Comparison of ENCODE assay signal across 9 mouse cellular contexts in genomic region chr12:105862607-105863006, GRCm38 (mm10).
DNase-seq lines count a peak whose midpoint lies in the region; ATAC-seq and TF ChIP-seq lines count a peak whose summit lies in the region.
"Had no signal": no experiment of that assay in that cellular context is flagged by ENCODE, and none has a peak within 500 bp of the region (broad histone marks: within the 10 kb centered on the region; RNA-seq: fewer than 3 reads in every experiment).

No protein-coding gene starts in this region.

- 0 out of 2 replicates have a peak, but pooled peaks cover 11% of the 10 kb centered on the region for H3K4me1 ChIP-seq in hindbrain, embryonic 15.5 days (replicated peaks)
- no peaks in the 10 kb centered on the region for H3K4me1 ChIP-seq in hindbrain, embryonic 11.5 days (replicated peaks; ENCODE audit: control insufficient read depth, insufficient read depth, low read length)
- H3K4me1 ChIP-seq in ES-Bruce4 (ENCODE audit: control insufficient read depth, insufficient read depth, low read length), result no peaks in the 10 kb centered on the region
- peaks cover 11% of the 10 kb centered on the region for H3K4me1 ChIP-seq in forebrain, embryonic 14.5 days (ENCODE audit: control insufficient read depth, insufficient read depth, low read length)

- no peak overlapping the region for H3K27ac ChIP-seq in hindbrain, embryonic 15.5 days (replicated peaks)
- H3K27ac ChIP-seq in hindbrain, embryonic 11.5 days (ENCODE audit: low read depth, low read length), result no peak overlapping the region
- H3K27ac ChIP-seq in ES-Bruce4 (ENCODE audit: insufficient read depth, low read length), result no peak overlapping the region
- H3K27ac ChIP-seq in forebrain, embryonic 14.5 days (ENCODE audit: low read depth, low read length), result peak overlapping the region; percentile 40; the same call in 1 of the 2 replicates

- 53% methylated on average over 22 of the region's 22 CpGs for WGBS in hindbrain, embryonic 15.5 days
- WGBS in hindbrain, embryonic 11.5 days, result 79% methylated on average over 22 of the region's 22 CpGs
- 63% methylated on average over 22 of the region's 22 CpGs for WGBS in forebrain, embryonic 14.5 days

- no peak overlapping the region for H3K4me2 ChIP-seq in hindbrain, embryonic 15.5 days
- no peak overlapping the region for H3K4me2 ChIP-seq in hindbrain, embryonic 11.5 days (replicated peaks; ENCODE audit: low read depth, low read length)
- H3K4me2 ChIP-seq in forebrain, embryonic 14.5 days (ENCODE audit: low read length), result no peak overlapping the region

- peak; percentile 51; the same call in 1 of the 2 replicates for ATAC-seq in hindbrain, embryonic 15.5 days (ENCODE audit: low FRiP score, low read depth)
- no peak for ATAC-seq in hindbrain, embryonic 11.5 days (ENCODE audit: low FRiP score)
- ATAC-seq in forebrain, embryonic 14.5 days, result peak; percentile 55; the same call in 1 of the 2 replicates
- no peak for ATAC-seq in granulocyte monocyte progenitor cell, adult 5-6 weeks (replicated peaks; ENCODE audit: poor library complexity, severe bottlenecking)

- TF ChIP-seq POLR2A in ES-Bruce4 (IDR thresholded peaks at IDR 0.05; ENCODE audit: insufficient read depth, low read length), result no peak

- no peaks in the 10 kb centered on the region for H3K9me3 ChIP-seq in hindbrain, embryonic 15.5 days
- H3K9me3 ChIP-seq in hindbrain, embryonic 11.5 days (ENCODE audit: control insufficient read depth, low read length), result no peaks in the 10 kb centered on the region
- no peaks in the 10 kb centered on the region for H3K9me3 ChIP-seq in ES-Bruce4 (replicated peaks; ENCODE audit: control insufficient read depth, insufficient read depth, low read length, poor library complexity, severe bottlenecking)
- H3K9me3 ChIP-seq in forebrain, embryonic 14.5 days (replicated peaks; ENCODE audit: control insufficient read depth, low read length), result peaks cover 3% of the 10 kb centered on the region; the same call in 1 of the 2 replicates

- DNase-seq in hindbrain, embryonic 11.5 days (ENCODE audit: low spot score), result no peak
- DNase-seq in cerebellum, adult 11-12 months, result peak; percentile 47
- no peak for DNase-seq in forebrain, embryonic 14.5 days (ENCODE audit: low spot score)
- DNase-seq in ovary, postnatal 14 days (ENCODE audit: low spot score), result no peak
- no peak for DNase-seq in adrenal gland, postnatal 36 days

- no peak overlapping the region for H3K4me3 ChIP-seq in hindbrain, embryonic 15.5 days
- no peak overlapping the region for H3K4me3 ChIP-seq in hindbrain, embryonic 11.5 days (ENCODE audit: low read depth, low read length)
- H3K4me3 ChIP-seq in ES-Bruce4 (ENCODE audit: low read depth, low read length), result peak overlapping the region; percentile 34
- no peak overlapping the region for H3K4me3 ChIP-seq in forebrain, embryonic 14.5 days (ENCODE audit: low read depth, low read length)
- H3K4me3 ChIP-seq: left cerebral cortex, adult 2 months had no signal

- H3K9ac ChIP-seq in hindbrain, embryonic 15.5 days, result no peak overlapping the region
- no peak overlapping the region for H3K9ac ChIP-seq in hindbrain, embryonic 11.5 days (ENCODE audit: low read depth, low read length)
- H3K9ac ChIP-seq in ES-Bruce4 (ENCODE audit: low read depth, poor library complexity, severe bottlenecking), result no peak overlapping the region; the same call in 1 of the 2 replicates
- no peak overlapping the region for H3K9ac ChIP-seq in forebrain, embryonic 14.5 days (ENCODE audit: low read length)

- no peaks in the 10 kb centered on the region for H3K36me3 ChIP-seq in hindbrain, embryonic 15.5 days
- H3K36me3 ChIP-seq in hindbrain, embryonic 11.5 days (ENCODE audit: control insufficient read depth, insufficient read depth, low read length), result no peaks in the 10 kb centered on the region
- no peaks in the 10 kb centered on the region for H3K36me3 ChIP-seq in ES-Bruce4 (ENCODE audit: control insufficient read depth, insufficient read depth, low read length, poor library complexity, severe bottlenecking)
- H3K36me3 ChIP-seq in forebrain, embryonic 14.5 days (ENCODE audit: control insufficient read depth, insufficient read depth, low read length), result no peaks in the 10 kb centered on the region

- TF ChIP-seq EP300 in ES-Bruce4 (IDR thresholded peaks at IDR 0.05; ENCODE audit: insufficient read depth, low read depth, low read length), result no peak

- TF ChIP-seq CTCF in ES-Bruce4 (IDR thresholded peaks at IDR 0.05; ENCODE audit: low read depth, low read length), result no peak

- H3K27me3 ChIP-seq in hindbrain, embryonic 15.5 days, result no peaks in the 10 kb centered on the region
- no peaks in the 10 kb centered on the region for H3K27me3 ChIP-seq in hindbrain, embryonic 11.5 days (ENCODE audit: control insufficient read depth, insufficient read depth, low read length)
- H3K27me3 ChIP-seq in ES-Bruce4 (ENCODE audit: control insufficient read depth, insufficient read depth, low read length, poor library complexity, severe bottlenecking), result no peaks in the 10 kb centered on the region
- H3K27me3 ChIP-seq in forebrain, embryonic 14.5 days (replicated peaks; ENCODE audit: control insufficient read depth, insufficient read depth, low read length), result no peaks in the 10 kb centered on the region

Comparison
In these comparisons a context has a peak if more than half of its experiments do, and no peak if none do; other contexts are left out.
1. ATAC-seq: peak in hindbrain, embryonic 15.5 days (single experiment) and forebrain, embryonic 14.5 days (single experiment); none in hindbrain, embryonic 11.5 days (single experiment) and granulocyte monocyte progenitor cell, adult 5-6 weeks (single experiment).